Mouse (Mus musculus) stomach, adult 2 months (tissue): ENCODE results near the gene Nptx1. TPM values are rescaled to one million over a fixed set of nuclear protein-coding genes. Genes with fewer than 3 reads are reported as not detected.

Experiments
- polyA plus RNA-seq: library from polyadenylated mRNA; depleted of rRNA; stranded (reverse); fragments of >200 nt; gene quantifications from 2 replicates; pipeline ENCODE4 v1.2.3, GENCODE M21; 2012; rRNA removed

Gene Nptx1
- polyA plus RNA-seq: 0.51 and 0.67 TPM in 2 replicates

DNA sequence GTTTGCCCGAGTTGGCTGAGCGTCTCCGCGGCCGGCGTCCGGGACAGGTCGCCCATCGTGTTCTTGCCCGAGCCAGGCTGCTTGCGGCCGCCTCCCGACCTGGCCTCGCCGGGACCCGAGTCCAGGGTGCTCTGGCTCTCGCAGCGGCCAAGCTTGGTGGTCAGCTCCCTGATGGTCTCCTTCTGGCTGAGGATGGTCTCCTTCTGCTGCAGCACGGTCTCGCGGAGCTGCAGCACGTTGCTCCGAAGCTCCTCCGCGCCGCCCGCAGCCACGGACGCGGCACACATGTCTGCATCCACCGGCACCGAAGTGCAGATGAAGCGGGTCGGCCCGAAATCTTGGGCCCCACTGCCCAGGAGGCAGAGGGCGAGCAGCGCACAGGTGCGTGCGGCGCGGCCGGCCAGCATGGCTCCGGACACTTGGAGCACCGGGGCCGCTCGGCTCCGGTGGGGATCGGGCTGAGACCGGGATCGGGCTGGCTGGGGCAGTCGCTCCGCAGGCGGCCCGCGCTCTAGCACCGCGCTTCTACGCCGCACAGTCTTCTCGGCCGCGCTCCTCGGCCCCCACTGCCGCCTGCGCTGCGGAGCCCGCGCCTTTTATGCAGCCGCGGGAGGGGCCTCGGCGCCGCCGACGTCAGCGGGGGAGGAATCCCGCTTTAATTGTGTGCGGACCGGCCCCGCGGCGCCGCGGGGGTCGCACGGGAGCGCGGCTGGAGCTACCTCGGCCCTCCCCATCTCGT is at the start of gene Nptx1:
Nptx1 (minus strand) TSS at position 571 of the 739 bp plus-strand sequence.

DNA sequence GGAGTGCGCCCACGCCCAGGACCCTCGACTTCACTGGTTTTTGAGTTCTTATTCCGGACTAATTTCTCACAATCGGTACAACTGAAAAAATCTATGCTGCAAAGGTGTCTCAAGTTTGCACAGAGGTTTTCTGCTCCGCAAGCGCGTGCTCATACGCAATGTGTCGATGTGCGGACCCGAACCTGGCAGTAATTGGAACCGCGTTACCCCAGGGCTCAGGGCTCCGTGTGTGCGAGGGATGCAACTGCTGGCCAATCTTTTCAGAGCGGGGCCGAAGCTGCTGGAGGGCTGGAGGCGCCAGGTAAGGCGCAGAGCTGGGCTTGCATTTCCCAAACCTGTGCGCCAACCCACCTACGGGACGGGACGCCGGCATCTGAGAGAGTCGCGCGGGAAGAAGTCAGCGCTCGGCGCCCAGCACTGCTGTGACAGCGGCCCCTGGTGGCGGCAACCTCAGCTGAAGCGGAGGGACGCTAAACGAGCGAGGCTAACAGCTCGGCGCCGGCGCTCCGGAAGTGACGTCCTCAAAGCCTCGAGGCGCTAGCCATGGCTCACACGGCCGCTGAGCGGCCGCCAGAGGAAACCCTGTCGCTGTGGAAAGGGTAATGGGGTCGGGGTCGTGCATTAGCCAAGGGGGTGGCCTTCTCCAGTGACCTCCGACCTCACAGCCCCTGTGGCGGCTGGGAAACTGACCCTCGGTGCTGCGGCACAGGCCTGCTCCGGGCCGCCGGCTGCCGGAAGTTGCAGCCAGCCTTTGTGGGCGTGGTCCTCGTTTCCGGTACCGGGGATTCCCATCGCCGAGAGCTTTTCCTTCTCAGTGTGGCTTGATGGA is 56.5 kb downstream of the Nptx1 start, which contains the start of gene Endov:
Endov (plus strand) TSS at position 487 of the 829 bp plus-strand sequence.

Other genes starting within 250 kb of the Nptx1 start
- 19.2 and 24.3 TPM in 2 replicates for gene Eif4a3, start 247.7 kb downstream of the Nptx1 start, polyA plus RNA-seq
- 1.2 TPM in 2 replicates for gene Card14, start 240.0 kb downstream of the Nptx1 start, polyA plus RNA-seq
- gene Sgsh, start 192.2 kb downstream of the Nptx1 start, polyA plus RNA-seq: 11.9 and 12.6 TPM in 2 replicates
- gene Slc26a11, start 192.2 kb downstream of the Nptx1 start, polyA plus RNA-seq: 8.5 and 9.5 TPM in 2 replicates
- 2.6 and 4.3 TPM in 2 replicates for gene Rnf213, start 154.7 kb downstream of the Nptx1 start, polyA plus RNA-seq
- 8.5 and 8.6 TPM in 2 replicates for gene Endov, start 56.4 kb downstream of the Nptx1 start, polyA plus RNA-seq
- 10.3 and 10.9 TPM in 2 replicates for gene Rptor, start 55.2 kb upstream of the Nptx1 start, polyA plus RNA-seq